Mouse (Mus musculus) hindbrain, embryonic 10.5 days (tissue): ENCODE data around the gene Galnt2. TPM values are rescaled to one million over a fixed set of nuclear protein-coding genes. Genes with fewer than 3 reads are reported as not detected.

Experiments
- DNase-seq: peaks from one replicate; pipeline ENCODE4 v3.0.0-alpha.2; 2017; ENCODE audit warnings: low spot score
- H3K27ac ChIP-seq: fragments of 300-500 bp; sonication (generic); 2 replicates; pipeline ENCODE4 v1.5.1; 2016; ENCODE audit warnings: mild to moderate bottlenecking, moderate library complexity
- H3K27me3 ChIP-seq: fragments of 300-500 bp; sonication (generic); 2 replicates; pipeline ENCODE4 v1.6.1; 2016; ENCODE audit warnings: mild to moderate bottlenecking; ENCODE audit not compliant: poor library complexity, insufficient read depth, severe bottlenecking
- H3K36me3 ChIP-seq: fragments of 300-500 bp; sonication (generic); 2 replicates; pipeline ENCODE4 v1.6.1; 2016; ENCODE audit warnings: mild to moderate bottlenecking, moderate library complexity
- H3K4me1 ChIP-seq: fragments of 300-500 bp; sonication (generic); replicated peaks from 2 replicates; pipeline ENCODE4 v1.6.1; 2016; ENCODE audit warnings: mild to moderate bottlenecking
- H3K4me3 ChIP-seq: fragments of 300-500 bp; sonication (generic); 2 replicates; pipeline ENCODE4 v1.5.1; 2016; ENCODE audit warnings: mild to moderate bottlenecking, moderate library complexity
- H3K9me3 ChIP-seq: fragments of 300-500 bp; sonication (generic); 2 replicates; pipeline ENCODE4 v1.6.1; 2016; ENCODE audit warnings: mild to moderate bottlenecking, moderate library complexity
- WGBS: fragments of 180-500 bp; shearing (Covaris S2); methylation state at CpG from one replicate; pipeline ENCODE4 v1.1.7; 2016; 5-methylcytosine and 5-hydroxymethylcytosine counted together
- polyA plus RNA-seq: library from polyadenylated mRNA; unstranded; fragments of >200 nt; fragmentation: Nextera tagmentation; extraction: Ambion mirVana; gene quantifications from 2 replicates; pipeline ENCODE4 v1.2.1, GENCODE M21; 2016

The Galnt2 gene
- polyA plus RNA-seq, 1 experiment from 2014 or later = 56.0 TPM

DNA sequence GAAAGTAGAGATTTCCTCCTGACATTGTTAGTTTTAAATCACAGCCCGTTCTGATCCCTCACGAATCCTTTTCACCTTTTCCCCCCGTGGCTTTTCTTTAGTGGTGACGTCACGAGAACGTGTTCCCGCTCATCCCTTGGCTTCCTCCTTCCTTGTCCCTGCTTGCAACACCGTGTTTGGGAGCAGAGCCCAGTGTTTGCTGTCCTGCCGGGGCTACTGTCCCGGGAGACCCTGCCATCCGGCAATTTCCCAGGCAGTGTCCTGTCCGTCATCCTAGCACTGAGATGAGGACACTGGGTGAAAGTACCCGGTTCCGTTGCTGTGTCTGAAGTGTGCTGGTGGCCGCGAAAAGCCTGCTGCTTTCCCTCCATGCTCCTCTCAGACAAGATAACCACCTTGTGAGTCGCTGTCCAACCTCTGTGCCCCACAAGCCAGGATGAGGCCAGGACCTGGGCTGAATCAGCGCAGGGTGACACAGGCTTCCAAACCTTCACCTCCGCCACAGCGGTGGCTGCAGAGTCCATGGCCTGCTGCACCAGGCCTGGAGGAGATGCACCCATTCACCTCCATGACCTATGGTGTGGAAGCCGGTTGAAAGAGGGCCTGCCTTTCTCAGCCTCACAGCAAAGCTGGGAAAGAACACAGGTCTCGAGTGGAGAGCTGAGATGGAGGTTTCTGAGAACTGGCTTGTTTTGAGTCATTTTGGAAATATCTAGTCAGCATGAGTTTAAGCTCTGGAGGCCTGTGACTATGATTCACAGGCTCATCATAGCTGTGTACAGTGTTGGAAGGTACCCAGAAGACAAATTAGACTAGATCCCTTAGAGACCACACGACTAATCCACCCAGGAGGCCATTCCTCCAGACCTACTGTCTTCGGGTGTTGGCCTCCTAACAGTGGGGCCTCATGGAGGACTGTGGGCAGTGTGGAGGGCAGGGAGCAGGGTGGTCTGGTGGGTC, 47.0 kb downstream of the Galnt2 start:
- no peaks in the 10 kb centered on the region for H3K27me3 ChIP-seq
- no peak for DNase-seq
- H3K4me1 ChIP-seq = peaks cover 76% of the 10 kb centered on the region
- WGBS = 80% methylated on average over 24 of the region's 24 CpGs
- peaks cover 21% of the 10 kb centered on the region for H3K36me3 ChIP-seq
- peak overlapping the region; percentile 72 for H3K27ac ChIP-seq
- no peak overlapping the region for H3K4me3 ChIP-seq
- peaks cover 6% of the 10 kb centered on the region; the same call in 1 of the 2 replicates for H3K9me3 ChIP-seq

DNA sequence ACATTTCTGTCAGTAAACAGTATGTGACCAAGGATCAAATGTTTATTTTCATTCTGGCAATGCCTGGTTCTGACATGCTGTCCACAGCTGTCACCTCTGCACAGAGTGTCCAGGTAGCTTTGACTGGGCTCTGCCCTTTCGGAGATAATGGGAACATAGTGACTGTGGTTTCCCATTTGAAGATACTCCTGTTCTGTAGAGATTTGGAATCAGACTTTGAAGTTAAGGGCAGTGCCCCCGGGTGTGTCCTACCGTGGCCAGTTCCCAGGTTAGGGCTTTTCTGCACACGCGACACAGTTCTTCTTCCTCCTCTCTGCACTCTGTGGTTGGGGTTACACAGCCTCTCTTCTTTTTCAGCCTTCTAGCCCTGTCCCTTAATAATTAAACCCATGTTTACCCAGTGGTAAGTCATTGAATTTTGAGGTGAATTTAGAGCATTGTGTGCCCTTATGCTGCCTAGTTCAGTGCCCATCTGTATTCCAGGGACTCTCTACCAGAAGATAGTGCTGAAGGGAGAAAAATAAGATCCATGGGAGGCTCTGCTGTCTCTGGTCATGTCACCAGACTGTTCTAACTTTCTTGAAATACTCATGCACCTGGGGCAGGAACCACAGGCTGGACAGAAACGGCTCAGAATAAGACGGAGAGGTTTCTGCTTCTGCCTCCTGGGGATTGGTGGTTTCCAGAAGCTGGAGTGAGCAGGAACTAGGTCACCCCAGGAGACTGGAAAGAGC, 47.9 kb downstream of the Galnt2 start:
- 90% methylated on average over 7 of the region's 7 CpGs for WGBS
- H3K27me3 ChIP-seq = no peaks in the 10 kb centered on the region
- peaks cover 21% of the 10 kb centered on the region for H3K36me3 ChIP-seq
- DNase-seq = no peak
- peaks cover 6% of the 10 kb centered on the region; the same call in 1 of the 2 replicates for H3K9me3 ChIP-seq
- H3K27ac ChIP-seq = peak overlapping the region; percentile 72
- peaks cover 76% of the 10 kb centered on the region for H3K4me1 ChIP-seq
- no peak overlapping the region for H3K4me3 ChIP-seq

DNA sequence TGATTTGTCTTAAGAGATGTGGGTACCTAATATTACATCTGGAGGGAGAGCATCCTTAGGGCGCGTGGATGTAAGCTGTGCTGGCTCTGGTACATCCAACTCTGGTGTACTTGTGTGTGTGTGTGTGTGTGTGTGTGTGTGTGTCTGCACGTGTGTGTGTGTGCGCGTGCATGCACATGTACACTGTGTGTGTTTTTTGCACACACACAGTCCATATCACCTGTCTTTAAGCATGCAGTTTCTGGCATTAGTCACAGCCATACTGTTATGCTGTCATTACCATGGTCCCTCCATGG, 48.4 kb downstream of the Galnt2 start:
- Histone ChIP-seq H3K36me3 (peaks cover 21% of the 10 kb centered on the region), H3K4me1 (peaks cover 76% of the 10 kb centered on the region), H3K27me3 (no peaks in the 10 kb centered on the region), H3K27ac (peak overlapping the region; percentile 72; the same call in 1 of the 2 replicates), H3K9me3 (peaks cover 6% of the 10 kb centered on the region; the same call in 1 of the 2 replicates), H3K4me3 (no peak overlapping the region)
- 89% methylated on average over 5 of the region's 5 CpGs for WGBS
- DNase-seq = no peak

GRCm38 (mm10) chr8:124281700-124282541, 50.7 kb downstream of the Galnt2 start:
- no peak overlapping the region for H3K4me3 ChIP-seq
- 80% methylated on average over 11 of the region's 11 CpGs for WGBS
- no peak for DNase-seq

GRCm38 (mm10) chr8:124282878-124283630, 51.9 kb downstream of the Galnt2 start:
- Histone ChIP-seq H3K27ac (peak overlapping the region; percentile 95), H3K4me1 (peaks cover 90% of the 10 kb centered on the region), H3K9me3 (no peaks in the 10 kb centered on the region), H3K27me3 (no peaks in the 10 kb centered on the region), H3K4me3 (0 out of 2 replicates have a peak overlapping the region, but pooled peaks have one; percentile 29), H3K36me3 (no peaks in the 10 kb centered on the region)
- WGBS = 72% methylated on average over 12 of the region's 12 CpGs
- DNase-seq = no peak

More at GRCm38 (mm10) chr8:124281700-124282541, 50.7 kb downstream of the Galnt2 start:
- H3K4me1 ChIP-seq = peaks cover 90% of the 10 kb centered on the region
- H3K36me3 ChIP-seq = 0 out of 2 replicates have a peak, but pooled peaks cover under 1% of the 10 kb centered on the region
- no peaks in the 10 kb centered on the region for H3K9me3 ChIP-seq
- no peaks in the 10 kb centered on the region for H3K27me3 ChIP-seq
- peak overlapping the region; percentile 95 for H3K27ac ChIP-seq

DNA sequence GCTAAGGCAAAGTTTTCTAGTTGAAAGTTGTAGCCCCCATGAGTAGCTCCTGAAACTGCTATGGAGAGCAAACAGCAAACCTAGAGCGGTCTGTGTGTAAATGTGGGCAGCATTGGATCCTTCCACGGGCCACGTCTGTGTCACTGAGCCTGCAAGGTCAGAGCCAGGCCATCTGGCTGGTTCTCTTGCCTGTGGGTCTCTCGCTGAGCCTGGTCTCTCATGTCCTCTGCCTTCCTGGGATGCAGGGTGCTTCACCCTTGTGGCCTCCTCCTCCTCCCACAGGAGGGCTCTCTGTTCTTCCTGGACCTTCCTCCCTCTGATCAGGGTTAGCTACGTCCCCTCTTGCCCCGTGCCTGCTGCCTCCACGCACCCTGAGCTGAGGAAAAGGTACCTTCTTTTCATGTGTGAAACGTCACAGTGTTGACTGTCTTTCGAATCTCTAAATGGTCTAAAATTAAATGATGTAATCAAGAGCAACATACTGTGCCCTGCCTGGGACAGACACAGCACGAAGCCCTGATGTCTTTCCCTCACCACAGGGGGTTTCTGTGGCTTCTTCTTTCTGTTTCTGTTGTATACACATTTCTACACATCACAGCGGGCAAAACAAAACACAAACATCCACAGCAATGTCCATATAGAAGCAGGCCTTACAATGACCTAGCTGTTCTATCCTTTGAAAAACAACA, 52.6 kb downstream of the Galnt2 start:
- peak overlapping the region; percentile 29 for H3K4me3 ChIP-seq
- H3K27me3 ChIP-seq = no peaks in the 10 kb centered on the region
- WGBS = 32% methylated on average over 11 of the region's 11 CpGs
- peaks cover 86% of the 10 kb centered on the region for H3K4me1 ChIP-seq
- peak overlapping the region; percentile 95 for H3K27ac ChIP-seq
- H3K36me3 ChIP-seq = no peaks in the 10 kb centered on the region
- H3K9me3 ChIP-seq = no peaks in the 10 kb centered on the region
- peak; percentile 36 for DNase-seq

- Histone ChIP-seq H3K4me1 (peaks cover 86% of the 10 kb centered on the region), H3K27ac (peak overlapping the region; percentile 95), H3K4me3 (peak overlapping the region; percentile 9; the same call in 1 of the 2 replicates), H3K36me3 (no peaks in the 10 kb centered on the region), H3K27me3 (no peaks in the 10 kb centered on the region), H3K9me3 (no peaks in the 10 kb centered on the region)
- peak; percentile 84 for DNase-seq
- WGBS = 11% methylated on average over 6 of the region's 6 CpGs
Observed at GRCm38 (mm10) chr8:124284333-124284711, 53.1 kb downstream of the Galnt2 start.

GRCm38 (mm10) chr8:124284984-124285576, 53.9 kb downstream of the Galnt2 start:
- H3K9me3 ChIP-seq = no peaks in the 10 kb centered on the region
- DNase-seq = peak; percentile 35
- peak overlapping the region; percentile 9; the same call in 1 of the 2 replicates for H3K4me3 ChIP-seq
- H3K36me3 ChIP-seq = no peaks in the 10 kb centered on the region
- no peaks in the 10 kb centered on the region for H3K27me3 ChIP-seq
- 36% methylated on average over 9 of the region's 9 CpGs for WGBS
- H3K4me1 ChIP-seq = peaks cover 82% of the 10 kb centered on the region
- H3K27ac ChIP-seq = peak overlapping the region; percentile 95

- H3K4me1 ChIP-seq = peaks cover 72% of the 10 kb centered on the region
- no peak overlapping the region for H3K4me3 ChIP-seq
- H3K36me3 ChIP-seq = no peaks in the 10 kb centered on the region
- 60% methylated on average over 4 of the region's 4 CpGs for WGBS
- no peaks in the 10 kb centered on the region for H3K9me3 ChIP-seq
- H3K27me3 ChIP-seq = no peaks in the 10 kb centered on the region
- peak overlapping the region; percentile 95 for H3K27ac ChIP-seq
- DNase-seq = peak; percentile 73
Observed at GRCm38 (mm10) chr8:124286461-124287124, 55.4 kb downstream of the Galnt2 start.

- no peaks in the 10 kb centered on the region for H3K27me3 ChIP-seq
- H3K36me3 ChIP-seq = no peaks in the 10 kb centered on the region
- peak overlapping the region; percentile 95 for H3K27ac ChIP-seq
- no peaks in the 10 kb centered on the region for H3K9me3 ChIP-seq
- DNase-seq = no peak
- no peak overlapping the region for H3K4me3 ChIP-seq
- peaks cover 64% of the 10 kb centered on the region for H3K4me1 ChIP-seq
- WGBS = 79% methylated on average over 4 of the region's 4 CpGs
Observed at GRCm38 (mm10) chr8:124288215-124288864, 57.1 kb downstream of the Galnt2 start.
